Mouse (Mus musculus): ENCODE measurements at regions not wholly inside any gene's neighbourhood (a gene's known extent, or its start where the extent isn't known, plus 50 kb on each side); places are given as distances from the start of the nearest gene placed in this dataset.

DNA sequence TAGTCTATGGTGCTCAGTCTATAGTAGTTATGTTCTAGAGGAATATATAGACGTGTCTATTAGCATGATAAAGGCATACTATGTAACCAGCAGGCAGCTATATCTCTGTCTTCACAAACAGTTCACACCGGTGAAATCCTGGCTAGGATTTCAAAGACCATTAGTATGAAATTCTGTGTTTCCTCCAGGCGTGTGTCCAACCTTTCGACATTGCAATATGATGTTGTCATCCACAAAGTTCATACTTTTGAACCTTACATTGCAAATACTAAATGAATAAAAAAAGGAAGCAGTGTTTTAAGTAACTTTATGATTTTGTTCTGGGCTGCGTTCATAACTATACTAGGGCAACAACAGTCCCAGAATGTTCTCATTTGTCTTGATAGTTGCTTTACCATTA is 95.2 kb upstream of the Cpeb2 start:
- Histone ChIP-seq H3K27ac (no peak overlapping the region), H3K9ac (ENCODE audit: low read depth, low read length) (no peak overlapping the region), H3K27me3 (ENCODE audit: control insufficient read depth, insufficient read depth, low read length) (no peaks in the 10 kb centered on the region), H3K36me3 (ENCODE audit: control insufficient read depth, insufficient read depth, low read length) (peaks cover 2% of the 10 kb centered on the region; the same call in 1 of the 2 replicates), H3K4me1 (ENCODE audit: control insufficient read depth, insufficient read depth, low read length) (peaks cover 2% of the 10 kb centered on the region; the same call in 1 of the 2 replicates), H3K79me2 (replicated peaks; ENCODE audit: control insufficient read depth, insufficient read depth, low read length) (no peaks in the 10 kb centered on the region), H3K4me3 (no peak overlapping the region)
- DNase-seq: no peak
- intact Hi-C loops (cut with DNase I): no loop called here
- TF ChIP-seq POLR2A (IDR thresholded peaks at IDR 0.05; ENCODE audit: insufficient read depth, low read depth, low read length): no peak
- WGBS: 67% methylated on average over 5 of the region's 5 CpGs

DNA sequence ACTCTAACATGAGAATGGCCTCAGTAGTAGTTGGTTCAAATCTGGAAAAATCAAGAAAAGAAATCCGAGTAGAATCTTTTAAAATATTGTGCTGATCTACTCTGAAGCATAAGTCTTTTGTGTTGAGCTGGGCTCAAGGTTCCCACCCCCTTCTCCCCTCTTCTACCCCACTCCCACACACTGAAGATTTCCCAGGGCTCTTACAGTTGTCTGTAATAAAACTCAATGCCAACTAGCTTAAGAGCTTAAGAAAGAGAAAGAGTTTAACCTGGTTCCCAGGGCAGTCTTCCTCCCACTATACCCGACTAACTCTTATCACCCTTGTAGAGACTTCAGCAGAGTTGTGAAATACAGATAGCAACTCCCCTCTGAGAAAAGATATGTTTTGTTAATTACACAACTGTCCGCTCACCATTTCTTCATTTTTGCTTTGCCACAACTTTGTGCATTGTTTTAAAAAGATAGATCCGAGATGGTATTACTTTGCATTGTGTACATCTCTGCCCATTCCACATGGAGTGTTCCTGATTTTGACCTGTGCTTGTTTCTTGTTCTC is 94.0 kb upstream of the Cpeb2 start:
- peaks cover 2% of the 10 kb centered on the region; the same call in 1 of the 2 replicates for H3K36me3 ChIP-seq (ENCODE audit: control insufficient read depth, insufficient read depth, low read length)
- no peak overlapping the region for H3K9ac ChIP-seq (ENCODE audit: low read depth, low read length)
- H3K79me2 ChIP-seq (replicated peaks; ENCODE audit: control insufficient read depth, insufficient read depth, low read length): no peaks in the 10 kb centered on the region
- 77% methylated on average over 4 of the region's 4 CpGs for WGBS
- peaks cover 2% of the 10 kb centered on the region; the same call in 1 of the 2 replicates for H3K4me1 ChIP-seq (ENCODE audit: control insufficient read depth, insufficient read depth, low read length)
- no peak overlapping the region for H3K27ac ChIP-seq
- intact Hi-C loops (cut with DNase I): no loop called here
- no peak for DNase-seq
- H3K4me3 ChIP-seq: no peak overlapping the region
- no peaks in the 10 kb centered on the region for H3K27me3 ChIP-seq (ENCODE audit: control insufficient read depth, insufficient read depth, low read length)
- no peak for TF ChIP-seq POLR2A (IDR thresholded peaks at IDR 0.05; ENCODE audit: insufficient read depth, low read depth, low read length)
- no peak for TF ChIP-seq EP300 (IDR thresholded peaks at IDR 0.05; ENCODE audit: insufficient read depth, low read depth, low read length)
- no peak for TF ChIP-seq CTCF (IDR thresholded peaks at IDR 0.05)

DNA sequence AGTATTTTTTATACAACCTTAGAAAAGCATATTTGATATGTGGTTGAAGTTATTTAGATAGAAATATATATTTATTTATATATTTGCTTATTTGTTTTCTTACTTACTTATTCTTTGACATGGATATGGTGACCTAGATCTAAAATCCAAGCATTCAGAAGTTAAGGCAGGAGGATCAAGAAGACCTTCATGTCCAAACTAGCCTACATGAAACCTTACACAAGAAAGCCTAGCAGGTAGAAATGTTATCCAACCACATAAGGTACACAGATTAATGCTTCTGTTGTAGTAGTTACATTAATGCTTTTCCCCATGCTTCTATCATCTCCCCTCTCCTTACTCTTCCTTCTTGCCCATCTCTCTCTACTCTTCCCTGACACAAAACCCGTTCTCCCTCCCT is 93.2 kb upstream of the Cpeb2 start:
- WGBS: 88% methylated on average over 1 of the region's 1 CpGs
- H3K4me1 ChIP-seq (ENCODE audit: control insufficient read depth, insufficient read depth, low read length): no peaks in the 10 kb centered on the region
- intact Hi-C loops (cut with DNase I): no loop called here

DNA sequence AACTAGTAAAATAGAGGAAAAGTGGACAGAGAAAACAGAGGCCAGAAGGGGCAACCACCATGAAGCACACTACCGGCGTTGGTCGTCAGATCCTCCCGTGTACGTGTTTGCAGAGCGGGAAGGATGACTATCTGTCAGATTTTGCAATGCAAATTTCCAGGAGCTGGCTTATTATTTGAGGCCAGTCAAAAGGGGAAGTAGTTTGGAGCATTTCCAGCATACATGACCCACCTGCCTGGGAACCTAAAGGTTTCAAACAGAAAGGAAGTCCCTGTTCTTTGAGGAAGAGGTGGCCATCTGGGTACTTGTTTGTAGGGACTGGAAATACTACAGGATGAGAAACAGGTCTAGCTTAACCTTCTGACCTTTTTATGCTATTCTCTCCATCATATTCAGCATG is 87.0 kb upstream of the Cpeb2 start:
- Histone ChIP-seq H3K36me3 (ENCODE audit: control insufficient read depth, insufficient read depth, low read length) (no peaks in the 10 kb centered on the region), H3K4me3 (no peak overlapping the region), H3K9ac (ENCODE audit: low read depth, low read length) (no peak overlapping the region), H3K4me1 (ENCODE audit: control insufficient read depth, insufficient read depth, low read length) (no peaks in the 10 kb centered on the region), H3K27me3 (ENCODE audit: control insufficient read depth, insufficient read depth, low read length) (no peaks in the 10 kb centered on the region), H3K79me2 (replicated peaks; ENCODE audit: control insufficient read depth, insufficient read depth, low read length) (no peaks in the 10 kb centered on the region), H3K27ac (no peak overlapping the region)
- DNase-seq: no peak
- WGBS: 91% methylated on average over 6 of the region's 6 CpGs
- intact Hi-C loops (cut with DNase I): no loop called here
- TF ChIP-seq EP300 (IDR thresholded peaks at IDR 0.05; ENCODE audit: insufficient read depth, low read depth, low read length): no peak
- TF ChIP-seq POLR2A (IDR thresholded peaks at IDR 0.05; ENCODE audit: insufficient read depth, low read depth, low read length): no peak
- no peak for TF ChIP-seq CTCF (IDR thresholded peaks at IDR 0.05)

More for the DNA sequence above, 93.2 kb upstream of the Cpeb2 start:
- peaks cover 2% of the 10 kb centered on the region; the same call in 1 of the 2 replicates for H3K36me3 ChIP-seq (ENCODE audit: control insufficient read depth, insufficient read depth, low read length)
- no peaks in the 10 kb centered on the region for H3K79me2 ChIP-seq (replicated peaks; ENCODE audit: control insufficient read depth, insufficient read depth, low read length)
- H3K4me3 ChIP-seq: no peak overlapping the region
- no peaks in the 10 kb centered on the region for H3K27me3 ChIP-seq (ENCODE audit: control insufficient read depth, insufficient read depth, low read length)
- no peak for DNase-seq
- H3K27ac ChIP-seq: no peak overlapping the region
- TF ChIP-seq CTCF (IDR thresholded peaks at IDR 0.05): no peak
- no peak for TF ChIP-seq POLR2A (IDR thresholded peaks at IDR 0.05; ENCODE audit: insufficient read depth, low read depth, low read length)
- no peak overlapping the region for H3K9ac ChIP-seq (ENCODE audit: low read depth, low read length)

DNA sequence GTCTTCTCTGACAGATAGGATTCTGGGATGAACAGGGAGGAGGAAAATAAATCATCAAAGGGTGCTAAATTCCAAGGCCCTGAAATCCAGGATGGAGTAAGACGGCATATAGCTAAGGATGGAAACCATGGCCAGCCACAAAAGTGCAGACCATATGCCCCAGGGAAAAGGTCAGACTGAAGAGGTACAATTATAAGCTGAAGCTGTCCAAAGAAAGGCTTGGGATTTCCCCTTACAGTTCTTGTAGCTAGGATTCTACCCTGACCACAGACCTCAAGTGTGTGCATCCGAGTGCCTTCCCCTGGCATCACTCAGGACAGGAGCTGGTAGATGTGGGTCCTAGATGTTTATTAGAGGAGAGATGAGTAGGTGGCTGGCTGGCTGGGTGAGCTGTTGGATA is 86.0 kb upstream of the Cpeb2 start:
- intact Hi-C loops (cut with DNase I): no loop called here
- WGBS: 89% methylated on average over 2 of the region's 2 CpGs

DNA sequence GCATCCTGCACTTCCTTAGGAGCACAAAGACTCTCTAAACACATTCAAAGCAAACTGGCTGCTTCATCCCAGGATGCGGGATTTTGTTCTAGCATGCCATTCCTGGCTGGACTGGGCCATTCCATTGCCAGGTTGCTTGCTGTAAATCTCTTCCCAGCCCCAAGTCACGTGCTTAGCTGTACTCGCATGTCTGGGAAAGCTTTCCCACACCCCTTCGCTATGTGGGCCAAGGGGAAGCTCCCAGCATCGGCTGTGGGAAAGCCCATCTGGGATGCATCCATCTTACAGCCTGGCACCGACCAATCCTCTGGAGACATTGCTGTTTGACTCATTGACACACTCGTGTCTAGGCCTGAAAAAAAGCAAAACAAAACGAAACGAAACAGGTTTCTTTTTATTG is 84.5 kb upstream of the Cpeb2 start:
- Histone ChIP-seq H3K4me1 (ENCODE audit: control insufficient read depth, insufficient read depth, low read length) (no peaks in the 10 kb centered on the region), H3K79me2 (replicated peaks; ENCODE audit: control insufficient read depth, insufficient read depth, low read length) (no peaks in the 10 kb centered on the region), H3K27ac (no peak overlapping the region), H3K4me3 (no peak overlapping the region), H3K9ac (ENCODE audit: low read depth, low read length) (no peak overlapping the region), H3K36me3 (ENCODE audit: control insufficient read depth, insufficient read depth, low read length) (no peaks in the 10 kb centered on the region), H3K27me3 (ENCODE audit: control insufficient read depth, insufficient read depth, low read length) (no peaks in the 10 kb centered on the region)
- intact Hi-C loops (cut with DNase I): no loop called here
- DNase-seq: peak in 1 of 2 experiments; percentile 5
- TF ChIP-seq EP300 (IDR thresholded peaks at IDR 0.05; ENCODE audit: insufficient read depth, low read depth, low read length): no peak
- TF ChIP-seq CTCF (IDR thresholded peaks at IDR 0.05): no peak
- no peak for TF ChIP-seq POLR2A (IDR thresholded peaks at IDR 0.05; ENCODE audit: insufficient read depth, low read depth, low read length)
- WGBS: 49% methylated on average over 9 of the region's 9 CpGs

More for the DNA sequence above, 86.0 kb upstream of the Cpeb2 start:
- H3K4me1 ChIP-seq (ENCODE audit: control insufficient read depth, insufficient read depth, low read length): no peaks in the 10 kb centered on the region
- H3K79me2 ChIP-seq (replicated peaks; ENCODE audit: control insufficient read depth, insufficient read depth, low read length): no peaks in the 10 kb centered on the region
- no peaks in the 10 kb centered on the region for H3K36me3 ChIP-seq (ENCODE audit: control insufficient read depth, insufficient read depth, low read length)
- TF ChIP-seq EP300 (IDR thresholded peaks at IDR 0.05; ENCODE audit: insufficient read depth, low read depth, low read length) (no peak), POLR2A (IDR thresholded peaks at IDR 0.05; ENCODE audit: insufficient read depth, low read depth, low read length) (no peak)
- DNase-seq: no peak
- no peak overlapping the region for H3K4me3 ChIP-seq
- H3K27ac ChIP-seq: no peak overlapping the region
- H3K27me3 ChIP-seq (ENCODE audit: control insufficient read depth, insufficient read depth, low read length): no peaks in the 10 kb centered on the region
- no peak overlapping the region for H3K9ac ChIP-seq (ENCODE audit: low read depth, low read length)
